Mouse (Mus musculus): ENCODE results near the gene Uggt2. TPM values are rescaled to one million over a fixed set of nuclear protein-coding genes. Genes with fewer than 3 reads are reported as not detected.

The Uggt2 gene
- polyA plus RNA-seq, 1 experiment from 2014 or later = 6.1 TPM

- WGBS = 98% methylated on average over 1 of the region's 1 CpGs
- no peak for ATAC-seq (replicated peaks; ENCODE audit: extremely low read depth, insufficient read depth, low FRiP score)
- Histone ChIP-seq H3K27me3 (ENCODE audit: control insufficient read depth, insufficient read depth, low read length) (no peaks in the 10 kb centered on the region), H3K27ac (ENCODE audit: low read length) (no peak overlapping the region), H3K4me2 (ENCODE audit: low read depth, low read length) (no peak overlapping the region), H3K9ac (ENCODE audit: low read length) (no peak overlapping the region), H3K4me3 (ENCODE audit: low read length) (no peak overlapping the region), H3K9me3 (replicated peaks; ENCODE audit: control insufficient read depth, low read length) (no peaks in the 10 kb centered on the region), H3K4me1 (ENCODE audit: control insufficient read depth, insufficient read depth, low read length) (no peaks in the 10 kb centered on the region), H3K36me3 (ENCODE audit: control insufficient read depth, insufficient read depth) (peaks cover 3% of the 10 kb centered on the region; the same call in 1 of the 2 replicates)
These were observed 46.3 kb downstream of the Uggt2 start for GRCm38 (mm10) chr14:119052969-119053368.

- Histone ChIP-seq H3K27ac (ENCODE audit: low read length) (no peak overlapping the region), H3K4me1 (ENCODE audit: control insufficient read depth, insufficient read depth, low read length) (no peaks in the 10 kb centered on the region), H3K27me3 (ENCODE audit: control insufficient read depth, insufficient read depth, low read length) (no peaks in the 10 kb centered on the region), H3K36me3 (ENCODE audit: control insufficient read depth, insufficient read depth) (peaks cover 3% of the 10 kb centered on the region; the same call in 1 of the 2 replicates), H3K9ac (ENCODE audit: low read length) (no peak overlapping the region), H3K9me3 (replicated peaks; ENCODE audit: control insufficient read depth, low read length) (no peaks in the 10 kb centered on the region), H3K4me2 (ENCODE audit: low read depth, low read length) (no peak overlapping the region), H3K4me3 (ENCODE audit: low read length) (no peak overlapping the region)
- WGBS = 86% methylated on average over 3 of the region's 3 CpGs
- ATAC-seq (replicated peaks; ENCODE audit: extremely low read depth, insufficient read depth, low FRiP score) = no peak
These were observed 46.9 kb downstream of the Uggt2 start for GRCm38 (mm10) chr14:119052361-119052760.

DNA sequence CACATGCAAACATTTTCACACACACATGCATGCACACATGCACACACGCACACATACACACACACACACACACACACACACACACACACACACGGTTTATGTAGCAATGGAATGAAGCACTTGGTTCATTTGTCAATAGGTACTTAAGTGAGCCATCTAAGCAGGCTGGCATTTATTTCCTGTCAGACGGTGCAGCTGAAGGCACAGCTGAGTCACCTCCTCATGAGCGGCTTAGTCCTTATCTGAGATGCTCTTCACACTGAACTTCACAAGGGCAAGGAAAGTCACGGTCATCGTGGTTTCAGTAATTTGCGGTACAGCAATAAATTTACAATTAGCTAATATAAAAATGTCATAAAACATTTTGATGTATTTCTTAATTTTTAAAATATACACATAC, 55.5 kb downstream of the Uggt2 start:
- Histone ChIP-seq H3K4me2 (ENCODE audit: low read depth, low read length) (no peak overlapping the region), H3K36me3 (ENCODE audit: control insufficient read depth, insufficient read depth) (no peaks in the 10 kb centered on the region), H3K9me3 (replicated peaks; ENCODE audit: control insufficient read depth, low read length) (no peaks in the 10 kb centered on the region), H3K27me3 (ENCODE audit: control insufficient read depth, insufficient read depth, low read length) (no peaks in the 10 kb centered on the region), H3K9ac (ENCODE audit: low read length) (no peak overlapping the region), H3K27ac (ENCODE audit: low read length) (no peak overlapping the region), H3K4me1 (ENCODE audit: control insufficient read depth, insufficient read depth, low read length) (no peaks in the 10 kb centered on the region), H3K4me3 (ENCODE audit: low read length) (no peak overlapping the region)
- WGBS = 44% methylated on average over 7 of the region's 7 CpGs
- ATAC-seq (replicated peaks; ENCODE audit: extremely low read depth, insufficient read depth, low FRiP score) = peak; percentile 70

- H3K27me3 ChIP-seq (ENCODE audit: control insufficient read depth, insufficient read depth, low read length) = no peaks in the 10 kb centered on the region
- 67% methylated on average over 1 of the region's 1 CpGs for WGBS
- H3K4me3 ChIP-seq (ENCODE audit: low read length) = no peak overlapping the region
- no peak overlapping the region for H3K4me2 ChIP-seq (ENCODE audit: low read depth, low read length)
- no peaks in the 10 kb centered on the region for H3K9me3 ChIP-seq (replicated peaks; ENCODE audit: control insufficient read depth, low read length)
- H3K9ac ChIP-seq (ENCODE audit: low read length) = no peak overlapping the region
- H3K4me1 ChIP-seq (ENCODE audit: control insufficient read depth, insufficient read depth, low read length) = no peaks in the 10 kb centered on the region
- ATAC-seq (replicated peaks; ENCODE audit: extremely low read depth, insufficient read depth, low FRiP score) = no peak
- no peaks in the 10 kb centered on the region for H3K36me3 ChIP-seq (ENCODE audit: control insufficient read depth, insufficient read depth)
- H3K27ac ChIP-seq (ENCODE audit: low read length) = no peak overlapping the region
These were observed 59.0 kb downstream of the Uggt2 start for GRCm38 (mm10) chr14:119040253-119040652.

DNA sequence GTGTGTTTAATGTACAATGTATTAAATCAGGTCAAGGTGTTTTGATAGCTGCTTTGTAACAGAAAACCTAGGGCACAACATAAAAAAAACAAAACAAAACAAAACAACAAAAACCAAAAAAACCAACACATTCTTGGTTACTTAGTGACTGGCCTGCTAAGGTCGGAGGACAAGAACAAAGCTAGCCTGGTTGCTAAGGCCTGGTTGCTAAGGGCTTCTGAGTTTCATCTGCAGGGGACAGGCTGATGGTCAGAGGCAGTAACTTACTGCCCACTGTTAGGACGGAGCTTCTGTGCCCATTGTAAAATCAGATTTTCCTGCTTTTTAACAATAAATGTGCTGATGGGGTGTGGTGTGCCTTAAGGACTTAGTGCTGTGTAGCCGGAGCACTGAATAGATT, 61.5 kb downstream of the Uggt2 start:
- H3K4me2 ChIP-seq (ENCODE audit: low read depth, low read length) = no peak overlapping the region
- WGBS = 79% methylated on average over 3 of the region's 3 CpGs
- H3K4me3 ChIP-seq (ENCODE audit: low read length) = no peak overlapping the region
- no peak overlapping the region for H3K27ac ChIP-seq (ENCODE audit: low read length)
- H3K4me1 ChIP-seq (ENCODE audit: control insufficient read depth, insufficient read depth, low read length) = no peaks in the 10 kb centered on the region
- no peak overlapping the region for H3K9ac ChIP-seq (ENCODE audit: low read length)
- no peaks in the 10 kb centered on the region for H3K9me3 ChIP-seq (replicated peaks; ENCODE audit: control insufficient read depth, low read length)
- H3K27me3 ChIP-seq (ENCODE audit: control insufficient read depth, insufficient read depth, low read length) = no peaks in the 10 kb centered on the region
- ATAC-seq (replicated peaks; ENCODE audit: extremely low read depth, insufficient read depth, low FRiP score) = no peak
- H3K36me3 ChIP-seq (ENCODE audit: control insufficient read depth, insufficient read depth) = no peaks in the 10 kb centered on the region

DNA sequence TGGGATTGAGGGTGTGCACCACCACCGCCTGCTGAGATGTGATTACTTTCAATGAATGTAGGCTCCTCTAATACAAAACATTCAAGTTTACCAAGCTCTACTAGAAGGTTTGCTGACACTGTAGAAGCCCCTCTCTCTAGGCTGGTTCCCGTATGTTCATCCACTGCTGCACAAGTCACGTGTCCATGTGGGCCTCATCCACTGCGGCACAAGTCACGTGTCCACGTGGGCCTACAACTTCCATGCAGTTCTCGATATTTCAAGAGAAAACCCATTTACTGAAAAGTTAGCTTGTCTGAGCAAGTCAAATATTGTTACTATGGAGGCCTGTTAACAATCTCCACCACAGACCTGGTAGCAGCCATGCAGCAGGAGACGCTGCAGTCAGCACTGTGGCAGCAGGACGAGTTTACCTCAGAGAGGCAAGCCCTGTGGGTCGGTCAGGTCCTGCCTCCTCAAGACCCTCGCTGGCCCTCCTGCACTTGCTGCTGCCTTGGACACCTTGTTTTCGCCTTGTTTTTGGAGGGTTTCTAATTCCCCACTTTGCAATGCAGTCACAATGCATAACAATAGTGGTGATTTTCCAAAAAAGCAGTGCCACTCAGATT, 62.0 kb downstream of the Uggt2 start:
- WGBS = 90% methylated on average over 12 of the region's 12 CpGs
- no peak overlapping the region for H3K4me3 ChIP-seq (ENCODE audit: low read length)
- no peaks in the 10 kb centered on the region for H3K4me1 ChIP-seq (ENCODE audit: control insufficient read depth, insufficient read depth, low read length)
- H3K27ac ChIP-seq (ENCODE audit: low read length) = no peak overlapping the region
- ATAC-seq (replicated peaks; ENCODE audit: extremely low read depth, insufficient read depth, low FRiP score) = no peak
- no peak overlapping the region for H3K9ac ChIP-seq (ENCODE audit: low read length)
- no peaks in the 10 kb centered on the region for H3K9me3 ChIP-seq (replicated peaks; ENCODE audit: control insufficient read depth, low read length)
- no peak overlapping the region for H3K4me2 ChIP-seq (ENCODE audit: low read depth, low read length)
- H3K27me3 ChIP-seq (ENCODE audit: control insufficient read depth, insufficient read depth, low read length) = no peaks in the 10 kb centered on the region
- no peaks in the 10 kb centered on the region for H3K36me3 ChIP-seq (ENCODE audit: control insufficient read depth, insufficient read depth)

- ATAC-seq (replicated peaks; ENCODE audit: extremely low read depth, insufficient read depth, low FRiP score) = no peak
- 41% methylated on average over 1 of the region's 2 CpGs for WGBS
- H3K36me3 ChIP-seq (ENCODE audit: control insufficient read depth, insufficient read depth) = peaks cover 4% of the 10 kb centered on the region
- no peak overlapping the region for H3K4me3 ChIP-seq (ENCODE audit: low read length)
- H3K9ac ChIP-seq (ENCODE audit: low read length) = no peak overlapping the region
- no peaks in the 10 kb centered on the region for H3K4me1 ChIP-seq (ENCODE audit: control insufficient read depth, insufficient read depth, low read length)
- H3K9me3 ChIP-seq (replicated peaks; ENCODE audit: control insufficient read depth, low read length) = no peaks in the 10 kb centered on the region
- H3K27ac ChIP-seq (ENCODE audit: low read length) = no peak overlapping the region
- H3K4me2 ChIP-seq (ENCODE audit: low read depth, low read length) = no peak overlapping the region
- H3K27me3 ChIP-seq (ENCODE audit: control insufficient read depth, insufficient read depth, low read length) = no peaks in the 10 kb centered on the region
These were observed 71.5 kb downstream of the Uggt2 start for GRCm38 (mm10) chr14:119027675-119028253.

DNA sequence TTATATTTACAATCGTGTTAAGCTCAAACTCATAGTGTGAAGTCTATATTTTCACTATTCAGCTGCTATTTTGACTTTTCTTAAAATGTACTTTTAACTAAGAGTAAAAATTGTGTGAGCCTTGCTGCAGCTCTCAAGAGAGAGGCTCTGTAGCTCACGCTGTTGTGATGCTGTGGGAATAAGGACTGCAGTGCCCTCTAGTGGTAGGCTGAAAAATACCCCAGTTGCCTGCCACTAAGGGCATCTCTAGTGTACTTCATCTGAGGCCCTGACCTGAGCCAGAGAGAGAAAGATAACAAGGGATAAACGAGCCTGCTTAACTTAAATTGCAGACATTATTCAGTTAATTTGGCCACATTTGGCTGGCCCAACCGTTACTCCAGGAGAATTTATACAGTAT, 72.1 kb downstream of the Uggt2 start:
- no peak overlapping the region for H3K9ac ChIP-seq (ENCODE audit: low read length)
- H3K4me1 ChIP-seq (ENCODE audit: control insufficient read depth, insufficient read depth, low read length) = no peaks in the 10 kb centered on the region
- 42% methylated on average over 4 of the region's 4 CpGs for WGBS
- H3K4me2 ChIP-seq (ENCODE audit: low read depth, low read length) = no peak overlapping the region
- no peak overlapping the region for H3K27ac ChIP-seq (ENCODE audit: low read length)
- no peak overlapping the region for H3K4me3 ChIP-seq (ENCODE audit: low read length)
- H3K36me3 ChIP-seq (ENCODE audit: control insufficient read depth, insufficient read depth) = peaks cover 4% of the 10 kb centered on the region
- ATAC-seq (replicated peaks; ENCODE audit: extremely low read depth, insufficient read depth, low FRiP score) = peak; percentile 65
- H3K9me3 ChIP-seq (replicated peaks; ENCODE audit: control insufficient read depth, low read length) = no peaks in the 10 kb centered on the region
- no peaks in the 10 kb centered on the region for H3K27me3 ChIP-seq (ENCODE audit: control insufficient read depth, insufficient read depth, low read length)

- Histone ChIP-seq H3K9ac (ENCODE audit: low read length) (no peak overlapping the region), H3K4me2 (ENCODE audit: low read depth, low read length) (no peak overlapping the region), H3K27me3 (ENCODE audit: control insufficient read depth, insufficient read depth, low read length) (no peaks in the 10 kb centered on the region), H3K4me1 (ENCODE audit: control insufficient read depth, insufficient read depth, low read length) (no peaks in the 10 kb centered on the region), H3K4me3 (ENCODE audit: low read length) (no peak overlapping the region), H3K27ac (ENCODE audit: low read length) (no peak overlapping the region), H3K9me3 (replicated peaks; ENCODE audit: control insufficient read depth, low read length) (no peaks in the 10 kb centered on the region), H3K36me3 (ENCODE audit: control insufficient read depth, insufficient read depth) (0 out of 2 replicates have a peak, but pooled peaks cover 2% of the 10 kb centered on the region)
- no peak for ATAC-seq (replicated peaks; ENCODE audit: extremely low read depth, insufficient read depth, low FRiP score)
- WGBS = 71% methylated on average over 5 of the region's 5 CpGs
These were observed 73.3 kb downstream of the Uggt2 start for GRCm38 (mm10) chr14:119025889-119026288.

All from heart, embryonic 16.5 days (tissue).